Mouse (Mus musculus) MEL (cell line): ENCODE measurements at regions not wholly inside any gene's neighbourhood (a gene's known extent, or its start where the extent isn't known, plus 50 kb on each side); places are given as distances from the start of the nearest gene placed in this dataset.

Experiments used
- DNase-seq: peaks from one replicate; pipeline ENCODE4 v3.0.0; 2011; ENCODE audit warnings: low read depth, low spot score
- H3K27ac ChIP-seq: 2 replicates; pipeline ENCODE4 v1.5.1; 2012; ENCODE audit warnings: low read depth, mild to moderate bottlenecking, control low read depth, low read length, moderate library complexity; ENCODE audit not compliant: control insufficient read depth
- H3K27me3 ChIP-seq, 2 experiments: fragments of 150-350 bp in 1 of 2; sonication (generic) in 1 of 2; 2 replicates each; pipeline ENCODE4 v1.6.1; 2012; ENCODE audit warnings: low read length in 2 of 2, mild to moderate bottlenecking in 2 of 2, improper control_type of control experiment in 1 of 2, moderate library complexity in 1 of 2; ENCODE audit not compliant: insufficient read depth in 2 of 2, control insufficient read depth in 1 of 2
- H3K36me3 ChIP-seq, 2 experiments: 2 replicates each; pipeline ENCODE4 v1.6.1; 2012 to 2014; ENCODE audit warnings: low read length in 2 of 2, improper control_type of control experiment in 1 of 2, inconsistent platforms in 1 of 2, mild to moderate bottlenecking in 1 of 2; ENCODE audit not compliant: insufficient read depth in 2 of 2, control insufficient read depth in 1 of 2
- H3K4me1 ChIP-seq, 2 experiments: fragments of 150-350 bp in 1 of 2; sonication (generic) in 1 of 2; 2 replicates each; pipeline ENCODE4 v1.6.1; 2012; ENCODE audit warnings: low read length in 2 of 2, improper control_type of control experiment in 1 of 2, mild to moderate bottlenecking in 1 of 2; ENCODE audit not compliant: insufficient read depth in 2 of 2, control insufficient read depth in 1 of 2
- H3K4me3 ChIP-seq, 2 experiments: fragments of 150-350 bp in 1 of 2; sonication (generic) in 1 of 2; 2 replicates each; pipeline ENCODE4 v1.5.1; 2012; ENCODE audit warnings: low read depth in 2 of 2, low read length in 2 of 2, mild to moderate bottlenecking in 2 of 2, moderate library complexity in 2 of 2, control low read depth in 1 of 2, improper control_type of control experiment in 1 of 2; ENCODE audit not compliant: control insufficient read depth in 1 of 2, insufficient read depth in 1 of 2
- H3K79me2 ChIP-seq: 2 replicates; pipeline ENCODE4 v1.6.1; 2012; ENCODE audit warnings: mild to moderate bottlenecking, low read length, moderate library complexity; ENCODE audit not compliant: control insufficient read depth, poor library complexity, insufficient read depth
- H3K9ac ChIP-seq: 2 replicates; pipeline ENCODE4 v1.6.1; 2012; ENCODE audit warnings: low read depth, mild to moderate bottlenecking, control low read depth, low read length, moderate library complexity; ENCODE audit not compliant: control insufficient read depth, poor library complexity, severe bottlenecking
- H3K9me3 ChIP-seq: fragments of 150-350 bp; sonication (generic); replicated peaks from 2 replicates; pipeline ENCODE4 v1.6.1; 2012; ENCODE audit warnings: mild to moderate bottlenecking, low read length, improper control_type of control experiment, moderate library complexity; ENCODE audit not compliant: insufficient read depth
- CHD2 ChIP-seq: IDR thresholded peaks from 2 replicates; pipeline ENCODE4 v1.6.1; 2011; ENCODE audit warnings: low read length, improper control_type of control experiment
- E2F4 ChIP-seq: IDR thresholded peaks from 2 replicates; pipeline ENCODE4 v1.6.1; 2011; ENCODE audit warnings: low read depth, low read length, improper control_type of control experiment, borderline replicate concordance
- ELF1 ChIP-seq: IDR thresholded peaks from 2 replicates; pipeline ENCODE4 v1.6.1; 2014; ENCODE audit warnings: low read depth, mild to moderate bottlenecking, inconsistent platforms, low read length, improper control_type of control experiment, moderate library complexity
- ETS1 ChIP-seq: IDR thresholded peaks from 2 replicates; pipeline ENCODE4 v1.6.1; 2012; ENCODE audit warnings: low read depth, mild to moderate bottlenecking, inconsistent platforms, low read length, improper control_type of control experiment, moderate library complexity
- JUND ChIP-seq: IDR thresholded peaks from 2 replicates; pipeline ENCODE4 v1.6.1; 2011; ENCODE audit warnings: low read depth, mild to moderate bottlenecking, improper control_type of control experiment, low read length
- KAT2A ChIP-seq: conservative IDR thresholded peaks from 2 replicates; pipeline ENCODE4 v1.6.1; 2012; ENCODE audit warnings: low read depth, low read length, improper control_type of control experiment, inconsistent platforms
- MAFK ChIP-seq: IDR thresholded peaks from 2 replicates; pipeline ENCODE4 v1.6.1; 2011; ENCODE audit warnings: low read depth, mild to moderate bottlenecking, low read length, improper control_type of control experiment, borderline replicate concordance
- MAZ ChIP-seq: IDR thresholded peaks from 2 replicates; pipeline ENCODE4 v1.6.1; 2012; ENCODE audit warnings: low read depth, mild to moderate bottlenecking, inconsistent platforms, low read length, improper control_type of control experiment
- MEF2A ChIP-seq: IDR thresholded peaks from 2 replicates; pipeline ENCODE4 v1.6.1; 2014; ENCODE audit warnings: low read depth, mild to moderate bottlenecking, inconsistent platforms, low read length, improper control_type of control experiment; ENCODE audit not compliant: poor library complexity, insufficient replicate concordance, severe bottlenecking; ENCODE audit errors: extremely low read depth
- MXI1 ChIP-seq: IDR thresholded peaks from 2 replicates; pipeline ENCODE4 v1.6.1; 2011; ENCODE audit warnings: mild to moderate bottlenecking, low read depth, low read length, improper control_type of control experiment
- MYB ChIP-seq: IDR thresholded peaks from 2 replicates; pipeline ENCODE4 v1.6.1; 2011; ENCODE audit warnings: mild to moderate bottlenecking, low read depth, low read length, improper control_type of control experiment
- POLR2A ChIP-seq, 2 experiments: IDR thresholded peaks; 2 replicates each; pipeline ENCODE4 v1.6.1; 2011 to 2012; ENCODE audit warnings: low read length in 2 of 2, mild to moderate bottlenecking in 2 of 2, control low read depth in 1 of 2, improper control_type of control experiment in 1 of 2, low read depth in 1 of 2, moderate library complexity in 1 of 2; ENCODE audit not compliant: control insufficient read depth in 1 of 2, insufficient read depth in 1 of 2, poor library complexity in 1 of 2
- TBP ChIP-seq: IDR thresholded peaks from 2 replicates; pipeline ENCODE4 v1.8.0; 2011; ENCODE audit warnings: low read depth, low read length, improper control_type of control experiment
- ZMIZ1 ChIP-seq: IDR thresholded peaks from 2 replicates; pipeline ENCODE4 v1.6.1; 2012; ENCODE audit warnings: low read depth, mild to moderate bottlenecking, inconsistent platforms, low read length, improper control_type of control experiment, moderate library complexity
- ZNF384 ChIP-seq: IDR thresholded peaks from 2 replicates; pipeline ENCODE4 v1.6.1; 2012; ENCODE audit warnings: low read depth, mild to moderate bottlenecking, inconsistent platforms, low read length, improper control_type of control experiment

- Histone ChIP-seq H3K4me1 (no peaks in the 10 kb centered on the region), H3K27me3 (no peaks in the 10 kb centered on the region; a peak in 2 of 4 replicates)
- TF ChIP-seq ZMIZ1: no peak
- TF ChIP-seq KAT2A: no peak
- TF ChIP-seq MXI1: no peak
- TF ChIP-seq E2F4: no peak
- TF ChIP-seq MEF2A: no peak
- no peak for TF ChIP-seq MAZ
- TF ChIP-seq MYB: no peak
- TF ChIP-seq JUND: no peak
- TF ChIP-seq, all 39 proteins: peak for 0
- Histone ChIP-seq H3K27ac (no peak overlapping the region), H3K9ac (no peak overlapping the region), H3K79me2 (no peaks in the 10 kb centered on the region), H3K4me3 (no peak overlapping the region), H3K36me3 (no peaks in the 10 kb centered on the region), H3K9me3 (no peaks in the 10 kb centered on the region)
- DNase-seq: no peak
Measured at GRCm38 (mm10) chr1:158119708-158120107, 236.4 kb downstream of the Brinp2 start.

- no peak overlapping the region for H3K4me3 ChIP-seq
- H3K9ac ChIP-seq: no peak overlapping the region
- no peaks in the 10 kb centered on the region for H3K9me3 ChIP-seq
- TF ChIP-seq TBP (no peak), ELF1 (no peak), ETS1 (no peak), CHD2 (no peak)
- TF ChIP-seq, all 39 proteins: peak for 0
- Histone ChIP-seq H3K27ac (no peak overlapping the region), H3K79me2 (no peaks in the 10 kb centered on the region), H3K27me3 (peaks cover 0 to 1% of the 10 kb centered on the region in 2 experiments; a peak in 3 of 4 replicates), H3K36me3 (no peaks in the 10 kb centered on the region), H3K4me1 (no peaks in the 10 kb centered on the region)
- no peak for DNase-seq
Measured at GRCm38 (mm10) chr1:158124902-158125301, 231.2 kb downstream of the Brinp2 start.

- H3K27ac ChIP-seq: no peak overlapping the region
- no peaks in the 10 kb centered on the region for H3K4me1 ChIP-seq
- no peaks in the 10 kb centered on the region for H3K36me3 ChIP-seq
- no peaks in the 10 kb centered on the region for H3K79me2 ChIP-seq
- DNase-seq: no peak
- H3K9ac ChIP-seq: no peak overlapping the region
- TF ChIP-seq ZMIZ1 (no peak), ZNF384 (no peak), POLR2A (IDR thresholded peaks at IDR 0.05; ENCODE audit: control insufficient read depth in 1 of 2, insufficient read depth in 1 of 2, low read depth in 1 of 2, low read length in 2 of 2, poor library complexity in 1 of 2) (no peak), MAFK (no peak)
- no peaks in the 10 kb centered on the region for H3K9me3 ChIP-seq
- no peak overlapping the region for H3K4me3 ChIP-seq
- peaks cover 0 to 1% of the 10 kb centered on the region in 2 experiments; a peak in 3 of 4 replicates for H3K27me3 ChIP-seq
Measured at GRCm38 (mm10) chr1:158126272-158126671, 229.9 kb downstream of the Brinp2 start.
